Mouse (Mus musculus) myocyte (in vitro differentiated cells): ENCODE measurements at regions not wholly inside any gene's neighbourhood (a gene's known extent, or its start where the extent isn't known, plus 50 kb on each side); places are given as distances from the start of the nearest gene placed in this dataset.

Experiments used
- H3K27me3 ChIP-seq: one replicate; pipeline ENCODE4 v1.6.1; 2011; ENCODE audit not compliant: control insufficient read depth, insufficient read depth, insufficient read length
- H3K36me3 ChIP-seq: one replicate; pipeline ENCODE4 v1.6.1; 2011; ENCODE audit not compliant: control insufficient read depth, insufficient read depth
- H3K4me2 ChIP-seq: one replicate; pipeline ENCODE4 v1.6.1; 2011; ENCODE audit warnings: low read depth, control low read depth
- H3K4me3 ChIP-seq: one replicate; pipeline ENCODE4 v1.5.1; 2011; ENCODE audit warnings: mild to moderate bottlenecking, control low read depth, moderate library complexity
- H3K79me2 ChIP-seq: one replicate; pipeline ENCODE4 v1.6.1; 2011; ENCODE audit not compliant: control insufficient read depth, insufficient read depth
- H3ac ChIP-seq: one replicate; pipeline ENCODE4 v1.6.1; 2011; ENCODE audit not compliant: control insufficient read depth, insufficient read length
- CEBPB ChIP-seq: IDR thresholded peaks from 2 replicates; pipeline ENCODE4 v1.6.1; 2011; ENCODE audit warnings: mild to moderate bottlenecking, moderate library complexity; ENCODE audit not compliant: poor library complexity, insufficient read depth, severe bottlenecking
- E2F4 ChIP-seq: IDR thresholded peaks from one replicate; pipeline ENCODE4 v1.6.1; 2011; ENCODE audit warnings: mild to moderate bottlenecking, control low read depth, moderate library complexity; ENCODE audit not compliant: insufficient read depth
- MAX ChIP-seq: IDR thresholded peaks from one replicate; pipeline ENCODE4 v1.6.1; 2011; ENCODE audit warnings: low read depth, mild to moderate bottlenecking, control low read depth
- MYOD1 ChIP-seq, 3 experiments: IDR thresholded peaks; one replicate each; pipeline ENCODE4 v1.6.1; 2011; ENCODE audit warnings: control low read depth in 2 of 3, low read depth in 2 of 3, mild to moderate bottlenecking in 2 of 3, moderate library complexity in 1 of 3; ENCODE audit not compliant: insufficient read length in 2 of 3, control insufficient read depth in 1 of 3
- MYOG ChIP-seq, 3 experiments: IDR thresholded peaks; one replicate each; pipeline ENCODE4 v1.6.1; 2011; ENCODE audit warnings: control low read depth in 2 of 3, low read depth in 2 of 3, mild to moderate bottlenecking in 2 of 3; ENCODE audit not compliant: insufficient read length in 2 of 3, control insufficient read depth in 1 of 3, insufficient read depth in 1 of 3
- POLR2A ChIP-seq: IDR thresholded peaks from one replicate; pipeline ENCODE4 v1.6.1; 2011; ENCODE audit warnings: low read depth, mild to moderate bottlenecking, control low read depth, moderate library complexity; ENCODE audit not compliant: insufficient read length
- POLR2AphosphoS2 ChIP-seq: IDR thresholded peaks from one replicate; pipeline ENCODE4 v1.6.1; 2011; ENCODE audit warnings: low read depth, control low read depth; ENCODE audit not compliant: insufficient read length
- REST ChIP-seq: IDR thresholded peaks from one replicate; pipeline ENCODE4 v1.6.1; 2011; ENCODE audit warnings: mild to moderate bottlenecking, control low read depth, moderate library complexity; ENCODE audit not compliant: insufficient read depth, insufficient read length
- SRF ChIP-seq: IDR thresholded peaks from one replicate; pipeline ENCODE4 v1.6.1; 2011; ENCODE audit warnings: low read depth; ENCODE audit not compliant: control insufficient read depth, insufficient read length
- TCF12 ChIP-seq: IDR thresholded peaks from one replicate; pipeline ENCODE4 v1.6.1; 2011; ENCODE audit warnings: mild to moderate bottlenecking, control low read depth; ENCODE audit not compliant: poor library complexity, insufficient read depth, severe bottlenecking
- TCF3 ChIP-seq: IDR thresholded peaks from one replicate; pipeline ENCODE4 v1.6.1; 2011; ENCODE audit warnings: low read depth, control low read depth; ENCODE audit not compliant: insufficient read length
- USF1 ChIP-seq: IDR thresholded peaks from one replicate; pipeline ENCODE4 v1.6.1; 2011; ENCODE audit warnings: low read depth, mild to moderate bottlenecking, control low read depth, moderate library complexity

DNA sequence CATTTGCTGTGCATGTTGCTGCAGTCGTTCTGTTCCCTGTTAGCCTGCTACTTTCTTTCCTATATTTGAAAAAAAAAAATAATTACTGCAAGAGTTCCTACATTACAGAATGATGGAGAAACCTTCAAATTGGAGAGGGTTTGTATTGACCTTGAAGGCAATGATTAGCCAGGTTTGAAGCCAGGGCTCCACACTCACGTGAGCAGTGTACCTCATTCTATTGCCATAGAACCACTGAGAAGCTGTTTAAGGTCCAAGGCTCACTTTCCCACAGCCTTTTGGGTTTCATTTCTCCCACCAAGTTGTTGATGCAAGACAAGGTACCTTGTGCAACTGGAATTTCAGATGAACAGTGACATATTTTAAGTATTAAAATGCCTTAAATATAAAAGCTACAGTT lies 1095.2 kb downstream of the Car8 start:
- no peaks in the 10 kb centered on the region for H3K79me2 ChIP-seq
- H3K4me2 ChIP-seq = no peak overlapping the region
- H3K27me3 ChIP-seq = no peaks in the 10 kb centered on the region
- H3ac ChIP-seq = no peak overlapping the region
- no peaks in the 10 kb centered on the region for H3K36me3 ChIP-seq
- TF ChIP-seq CEBPB (no peak), USF1 (no peak), REST (no peak), E2F4 (no peak), SRF (no peak), MAX (no peak), POLR2AphosphoS2 (no peak), POLR2A (no peak), TCF12 (no peak), MYOG (IDR thresholded peaks at IDR 0.05; ENCODE audit: control insufficient read depth in 1 of 3, insufficient read depth in 1 of 3, insufficient read length in 2 of 3, low read depth in 2 of 3) (no peak), TCF3 (no peak), MYOD1 (IDR thresholded peaks at IDR 0.05; ENCODE audit: control insufficient read depth in 1 of 3, insufficient read length in 2 of 3, low read depth in 2 of 3) (no peak)
- H3K4me3 ChIP-seq = no peak overlapping the region

DNA sequence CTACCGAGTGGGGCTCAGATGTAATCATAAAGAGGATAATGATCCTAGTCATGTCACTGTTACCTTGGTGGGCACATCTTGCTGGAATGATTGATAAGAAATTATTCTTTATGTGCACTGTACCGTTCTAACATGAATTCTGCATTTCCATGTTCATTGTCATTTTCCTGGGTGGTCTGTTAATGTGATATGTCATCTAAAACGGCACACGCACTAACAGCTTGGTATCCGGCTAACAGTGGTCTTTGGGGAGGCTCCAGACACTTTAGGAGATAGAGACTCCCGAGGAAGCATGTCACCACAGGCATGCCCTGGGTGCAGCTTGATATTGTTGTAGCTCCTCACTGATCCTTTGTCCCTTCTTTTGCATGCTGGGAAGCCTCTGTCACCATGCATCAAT lies 1096.1 kb downstream of the Car8 start:
- Histone ChIP-seq H3K36me3 (no peaks in the 10 kb centered on the region), H3K79me2 (no peaks in the 10 kb centered on the region)
- TF ChIP-seq MAX = no peak
- no peak for TF ChIP-seq E2F4
- no peak for TF ChIP-seq POLR2A
- TF ChIP-seq REST = no peak
- TF ChIP-seq USF1 = no peak
- TF ChIP-seq TCF3 = no peak

DNA sequence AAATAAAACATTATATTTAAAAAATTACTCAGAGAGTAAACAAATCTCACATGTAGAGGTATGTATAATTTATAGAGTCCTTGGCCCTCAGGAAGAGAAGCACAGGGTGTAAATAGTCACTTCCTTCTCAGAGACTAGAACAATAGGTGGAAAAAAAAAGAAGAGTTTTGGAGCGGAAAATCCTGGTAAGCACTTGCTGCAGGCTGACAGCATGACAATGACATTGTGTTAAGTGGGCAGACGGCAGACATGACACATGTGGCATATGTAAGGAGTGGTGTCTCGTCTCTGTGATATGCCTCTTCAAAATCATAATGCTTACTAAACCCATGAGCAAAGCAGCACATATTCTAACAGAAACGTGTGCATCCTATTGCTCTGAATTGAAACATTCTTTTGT lies 1126.7 kb downstream of the Car8 start:
- Histone ChIP-seq H3ac (no peak overlapping the region), H3K4me3 (no peak overlapping the region), H3K79me2 (no peaks in the 10 kb centered on the region), H3K27me3 (no peaks in the 10 kb centered on the region), H3K36me3 (no peaks in the 10 kb centered on the region), H3K4me2 (no peak overlapping the region)
- TF ChIP-seq USF1 = no peak
- no peak for TF ChIP-seq POLR2A
- TF ChIP-seq MAX = no peak
- TF ChIP-seq SRF = no peak
- no peak for TF ChIP-seq CEBPB
- no peak for TF ChIP-seq MYOG (IDR thresholded peaks at IDR 0.05; ENCODE audit: control insufficient read depth in 1 of 3, insufficient read depth in 1 of 3, insufficient read length in 2 of 3, low read depth in 2 of 3)
- no peak for TF ChIP-seq TCF12
- TF ChIP-seq TCF3 = no peak

More for the DNA sequence above, 1096.1 kb downstream of the Car8 start:
- Histone ChIP-seq H3K4me2 (no peak overlapping the region), H3ac (no peak overlapping the region), H3K27me3 (no peaks in the 10 kb centered on the region), H3K4me3 (no peak overlapping the region)

DNA sequence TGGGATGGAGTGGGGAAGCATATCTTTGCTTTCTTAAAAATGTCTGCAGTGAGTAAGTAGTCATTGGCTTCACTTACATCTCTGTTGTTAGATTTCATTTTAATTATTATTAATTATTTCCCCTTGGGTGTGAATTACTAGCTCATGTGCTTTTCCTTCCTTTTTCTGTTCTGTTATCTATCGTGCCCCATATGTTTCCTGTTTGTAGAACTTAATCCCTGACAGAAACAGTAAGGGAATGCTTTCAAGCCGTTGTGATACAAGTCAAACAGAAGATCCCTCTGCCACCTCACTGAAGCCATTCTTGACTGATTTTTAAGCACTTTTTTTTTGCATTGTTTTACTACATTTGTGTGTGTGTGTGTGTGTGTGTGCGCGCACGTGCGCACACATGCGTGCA lies 1145.9 kb downstream of the Car8 start:
- no peak overlapping the region for H3K4me3 ChIP-seq
- H3K36me3 ChIP-seq = no peaks in the 10 kb centered on the region
- H3K4me2 ChIP-seq = no peak overlapping the region
- no peak overlapping the region for H3ac ChIP-seq
- no peaks in the 10 kb centered on the region for H3K79me2 ChIP-seq
- no peak for TF ChIP-seq CEBPB
- no peak for TF ChIP-seq TCF3
- TF ChIP-seq TCF12 = no peak
- TF ChIP-seq E2F4 = no peak
- no peak for TF ChIP-seq MYOG (IDR thresholded peaks at IDR 0.05; ENCODE audit: control insufficient read depth in 1 of 3, insufficient read depth in 1 of 3, insufficient read length in 2 of 3, low read depth in 2 of 3)
- TF ChIP-seq USF1 = no peak
- no peak for TF ChIP-seq REST
- no peak for TF ChIP-seq SRF
- TF ChIP-seq MYOD1 (IDR thresholded peaks at IDR 0.05; ENCODE audit: control insufficient read depth in 1 of 3, insufficient read length in 2 of 3, low read depth in 2 of 3) = no peak
- TF ChIP-seq MAX = no peak
- no peak for TF ChIP-seq POLR2A
- TF ChIP-seq POLR2AphosphoS2 = no peak
- no peaks in the 10 kb centered on the region for H3K27me3 ChIP-seq

DNA sequence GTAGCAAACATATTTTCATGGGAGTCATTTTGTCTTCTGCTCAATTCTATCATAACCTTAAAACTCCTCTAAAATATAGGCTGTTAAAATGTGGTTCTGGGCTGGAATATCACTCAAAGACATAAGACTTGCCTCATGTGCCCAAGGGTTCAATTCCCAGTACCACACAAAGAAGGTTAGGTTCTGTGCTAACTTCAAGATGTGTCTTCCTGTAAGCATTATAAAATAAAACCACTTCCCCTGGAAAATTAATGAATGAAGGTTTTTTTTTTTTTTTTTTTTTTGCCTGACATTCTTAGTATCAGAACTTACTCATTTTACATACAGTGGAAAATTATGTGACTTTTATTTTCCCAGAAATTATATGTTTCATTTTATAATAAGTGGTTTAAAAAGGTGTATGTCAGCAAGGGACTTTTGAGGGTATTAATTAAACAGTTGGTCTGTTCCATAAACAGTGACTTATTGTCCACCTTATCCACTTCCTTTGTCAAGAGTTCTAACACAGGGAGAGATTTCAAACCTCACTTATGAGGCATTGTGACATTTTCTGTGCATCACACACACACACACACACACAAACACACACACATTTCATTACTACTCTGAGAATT lies 1147.5 kb downstream of the Car8 start:
- Histone ChIP-seq H3K4me3 (no peak overlapping the region), H3K4me2 (no peak overlapping the region), H3K27me3 (no peaks in the 10 kb centered on the region), H3K79me2 (no peaks in the 10 kb centered on the region), H3K36me3 (no peaks in the 10 kb centered on the region), H3ac (no peak overlapping the region)
- TF ChIP-seq TCF12 (no peak), REST (no peak), MYOD1 (IDR thresholded peaks at IDR 0.05; ENCODE audit: control insufficient read depth in 1 of 3, insufficient read length in 2 of 3, low read depth in 2 of 3) (no peak)
